Mouse (Mus musculus): ENCODE results near the gene Nup205.

- peak; percentile 57 for TF ChIP-seq CTCF (IDR thresholded peaks at IDR 0.05; ENCODE audit: low read depth)
- no peak for TF ChIP-seq EP300 (optimal IDR thresholded peaks at IDR 0.05)
Observed at GRCm38 (mm10) chr6:35229415-35229814, 52.2 kb downstream of the Nup205 start.

All from stomach, postnatal 0 days (tissue).